Mouse (Mus musculus) heart, adult 2 months (tissue): Measurements from ENCODE around the gene Cd44. TPM values are rescaled to one million over a fixed set of nuclear protein-coding genes. Genes with fewer than 3 reads are reported as not detected.

Experiments used
- DNase-seq, 2 experiments: peaks; one replicate each; pipeline ENCODE4 v3.0.0; 2021
- H3K27ac ChIP-seq: fragments of 200-600 bp; 2 replicates; pipeline ENCODE4 v1.8.1; 2022
- H3K27me3 ChIP-seq: fragments of 200-500 bp; 2 replicates; pipeline ENCODE4 v1.6.1; 2012; ENCODE audit warnings: mild to moderate bottlenecking, low read length, inconsistent platforms, mixed read lengths; ENCODE audit not compliant: control insufficient read depth, insufficient read depth
- H3K36me3 ChIP-seq: fragments of 200-500 bp; 2 replicates; pipeline ENCODE4 v1.6.1; 2012; ENCODE audit warnings: low read length, inconsistent platforms; ENCODE audit not compliant: control insufficient read depth, insufficient read depth
- H3K4me1 ChIP-seq: fragments of 200-500 bp; 2 replicates; pipeline ENCODE4 v1.6.1; 2011; ENCODE audit warnings: low read length; ENCODE audit not compliant: control insufficient read depth, insufficient read depth
- H3K4me3 ChIP-seq: fragments of 200-600 bp; 2 replicates; pipeline ENCODE4 v1.8.1; 2022
- H3K79me2 ChIP-seq: fragments of 200-500 bp; replicated peaks from 2 replicates; pipeline ENCODE4 v1.6.1; 2012; ENCODE audit warnings: mild to moderate bottlenecking, inconsistent platforms, low read length, moderate library complexity, mixed read lengths; ENCODE audit not compliant: control insufficient read depth, insufficient read depth
- H3K9ac ChIP-seq: fragments of 200-500 bp; 2 replicates; pipeline ENCODE4 v1.6.1; 2012; ENCODE audit warnings: low read depth, mild to moderate bottlenecking, control low read depth, inconsistent platforms, low read length, mixed read lengths
- CTCF ChIP-seq: fragments of 200-600 bp; IDR thresholded peaks from 2 replicates; pipeline ENCODE4 v1.8.1; 2022; ENCODE audit warnings: antibody characterized with exemption, mild to moderate bottlenecking, moderate library complexity
- EP300 ChIP-seq: fragments of 200-500 bp; IDR thresholded peaks from 2 replicates; pipeline ENCODE4 v1.6.1; 2011; ENCODE audit warnings: low read depth, low read length, control low read depth; ENCODE audit not compliant: insufficient read depth
- POLR2A ChIP-seq: fragments of 200-500 bp; IDR thresholded peaks from 2 replicates; pipeline ENCODE4 v1.6.1; 2011; ENCODE audit warnings: mild to moderate bottlenecking, low read depth, low read length, control low read depth; ENCODE audit not compliant: insufficient read depth
- WGBS: fragments of 180-500 bp; shearing (Covaris S2); methylation state at CpG from one replicate; pipeline ENCODE4 v1.1.7; 2018; 5-methylcytosine and 5-hydroxymethylcytosine counted together
- intact Hi-C: fragments of 180-260 bp; cut with DNase I; formaldehyde crosslinking; loops from one replicate; pipeline ENCODE4 v1.15.1; 2025
- polyA plus RNA-seq: library from polyadenylated mRNA; depleted of rRNA; stranded (reverse); fragments of >200 nt; gene quantifications from 2 replicates; pipeline ENCODE4 v1.2.3, GENCODE M21; 2012; rRNA removed
- total RNA-seq, 2 experiments: library from RNA; stranded (reverse); gene quantifications; 2 replicates each; pipeline ENCODE4 v1.2.3; 2021

Cd44 gene
- total and polyA plus RNA-seq, 3 experiments, result 8.4 to 10.8 (median 9.1) TPM

DNA sequence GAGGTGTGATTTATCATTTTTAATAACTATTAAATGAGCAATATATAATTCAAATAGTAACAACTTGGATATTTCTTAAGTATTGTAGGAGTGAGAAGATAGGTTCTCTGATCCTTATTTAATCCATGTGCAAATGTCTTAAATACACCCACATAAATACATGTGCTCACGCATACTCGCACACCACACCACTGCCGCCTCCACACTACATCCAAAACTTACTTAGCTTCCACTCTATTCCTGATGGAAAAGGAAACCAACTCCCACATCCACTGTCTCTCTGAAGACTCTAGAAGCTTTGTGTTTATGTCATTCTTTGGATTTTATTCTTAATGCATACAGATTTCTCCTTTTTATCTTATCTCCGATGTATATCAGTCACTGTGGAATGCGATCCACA is 129.2 kb downstream of the Cd44 start:
- 89% methylated on average over 5 of the region's 5 CpGs for WGBS
- H3K36me3 ChIP-seq, result no peaks in the 10 kb centered on the region
- intact Hi-C loops, result no loop called here
- no peak for DNase-seq
- TF ChIP-seq EP300, result no peak
- no peak for TF ChIP-seq POLR2A
- no peaks in the 10 kb centered on the region for H3K4me1 ChIP-seq
- no peak overlapping the region for H3K4me3 ChIP-seq
- H3K27ac ChIP-seq, result no peak overlapping the region
- H3K27me3 ChIP-seq, result no peaks in the 10 kb centered on the region
- H3K9ac ChIP-seq, result no peak overlapping the region
- H3K79me2 ChIP-seq, result no peaks in the 10 kb centered on the region

DNA sequence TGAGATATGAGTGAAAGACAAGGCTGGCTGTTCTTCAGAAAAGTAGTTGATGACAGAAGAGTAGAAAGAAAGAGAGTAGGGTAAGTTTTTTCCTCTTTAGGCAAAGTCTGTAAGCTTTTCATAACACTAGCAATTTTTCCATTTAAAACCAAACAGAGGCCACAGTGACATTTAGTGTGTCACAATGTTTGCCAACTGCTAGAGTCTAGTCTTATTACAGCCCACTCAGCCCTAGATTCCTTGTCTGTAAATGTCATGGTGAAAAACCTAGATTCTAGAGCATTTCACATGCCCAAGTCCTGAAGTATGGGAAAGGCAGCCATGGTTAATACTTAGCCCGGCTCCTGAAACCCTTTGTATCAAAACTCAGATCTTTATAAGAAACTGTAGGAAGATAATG is 130.2 kb downstream of the Cd44 start:
- H3K27ac ChIP-seq, result no peak overlapping the region
- no peaks in the 10 kb centered on the region for H3K36me3 ChIP-seq
- intact Hi-C loops, result no loop called here
- H3K27me3 ChIP-seq, result no peaks in the 10 kb centered on the region
- TF ChIP-seq POLR2A (no peak), CTCF (no peak), EP300 (no peak)
- H3K79me2 ChIP-seq, result no peaks in the 10 kb centered on the region
- WGBS, result 90% methylated on average over 1 of the region's 1 CpGs
- no peaks in the 10 kb centered on the region for H3K4me1 ChIP-seq
- H3K4me3 ChIP-seq, result no peak overlapping the region
- no peak overlapping the region for H3K9ac ChIP-seq
- no peak for DNase-seq

DNA sequence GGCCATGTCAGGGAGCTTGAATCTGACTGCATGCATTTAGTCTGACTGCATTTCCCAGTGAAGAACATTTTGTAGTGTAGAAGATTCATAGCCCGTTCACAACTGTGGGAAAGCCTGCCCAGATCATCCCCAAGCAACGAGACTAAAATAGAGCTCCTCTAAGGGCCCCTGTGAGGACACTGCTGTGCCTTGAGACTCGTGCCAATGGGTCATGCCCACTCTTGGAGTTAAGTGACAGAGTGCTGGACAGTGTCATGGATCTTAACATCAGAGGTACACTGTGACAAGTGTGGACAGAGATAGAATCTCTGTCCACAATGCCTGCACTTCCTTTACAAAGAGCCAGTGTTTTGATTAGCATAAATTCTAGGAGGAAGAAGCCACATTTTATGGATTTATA is 133.2 kb downstream of the Cd44 start:
- intact Hi-C loops, result no loop called here
- Histone ChIP-seq H3K79me2 (no peaks in the 10 kb centered on the region), H3K27ac (no peak overlapping the region), H3K36me3 (no peaks in the 10 kb centered on the region; the same call in 1 of the 2 replicates), H3K9ac (no peak overlapping the region), H3K4me1 (peaks cover 4% of the 10 kb centered on the region; the same call in 1 of the 2 replicates), H3K27me3 (no peaks in the 10 kb centered on the region), H3K4me3 (no peak overlapping the region)
- TF ChIP-seq CTCF, result no peak
- no peak for TF ChIP-seq POLR2A
- no peak for TF ChIP-seq EP300
- no peak for DNase-seq
- WGBS, result 46% methylated on average over 3 of the region's 3 CpGs

DNA sequence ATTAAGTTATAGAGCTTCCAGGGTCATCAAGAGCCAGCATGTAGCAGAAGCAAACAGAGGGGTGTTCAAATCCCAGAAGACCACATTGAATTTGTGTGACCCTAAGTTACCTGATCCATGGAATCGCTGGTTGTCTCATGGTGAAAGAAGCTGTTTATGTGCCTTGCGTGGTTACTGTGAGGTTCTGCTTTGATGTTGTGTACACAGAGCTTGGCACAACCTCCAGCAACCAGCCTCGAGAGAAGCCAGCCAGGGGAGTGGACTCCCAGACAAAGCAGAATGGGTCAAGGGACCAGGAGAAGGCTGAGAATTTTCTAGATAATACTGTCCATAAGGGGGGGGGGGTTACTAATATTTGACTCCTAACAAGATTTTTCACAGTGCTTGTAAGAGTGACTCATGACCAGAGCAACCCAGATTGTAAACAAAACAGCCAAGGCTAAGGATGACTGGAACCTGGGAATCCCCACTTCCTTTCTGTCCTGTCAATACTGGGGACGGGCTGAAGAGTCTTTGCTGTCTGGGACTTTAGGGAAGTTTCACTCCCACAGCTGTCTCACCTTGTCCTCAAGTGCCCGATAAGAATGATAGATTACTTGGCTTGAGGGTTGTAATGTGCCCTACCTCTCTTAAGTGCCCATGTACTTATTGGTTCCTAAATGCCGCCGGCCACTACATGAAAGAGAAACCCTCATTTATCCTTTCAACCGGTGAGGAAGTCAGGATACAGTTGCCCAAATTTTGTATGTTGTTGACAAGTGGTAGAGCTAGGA is 136.7 kb downstream of the Cd44 start:
- intact Hi-C loops, result no loop called here
- Histone ChIP-seq H3K79me2 (no peaks in the 10 kb centered on the region), H3K9ac (no peak overlapping the region), H3K27ac (no peak overlapping the region), H3K36me3 (peaks cover 2% of the 10 kb centered on the region), H3K27me3 (no peaks in the 10 kb centered on the region), H3K4me1 (peaks cover 12% of the 10 kb centered on the region), H3K4me3 (no peak overlapping the region)
- TF ChIP-seq CTCF (no peak), POLR2A (no peak), EP300 (no peak)
- DNase-seq, result no peak
- 51% methylated on average over 8 of the region's 8 CpGs for WGBS

DNA sequence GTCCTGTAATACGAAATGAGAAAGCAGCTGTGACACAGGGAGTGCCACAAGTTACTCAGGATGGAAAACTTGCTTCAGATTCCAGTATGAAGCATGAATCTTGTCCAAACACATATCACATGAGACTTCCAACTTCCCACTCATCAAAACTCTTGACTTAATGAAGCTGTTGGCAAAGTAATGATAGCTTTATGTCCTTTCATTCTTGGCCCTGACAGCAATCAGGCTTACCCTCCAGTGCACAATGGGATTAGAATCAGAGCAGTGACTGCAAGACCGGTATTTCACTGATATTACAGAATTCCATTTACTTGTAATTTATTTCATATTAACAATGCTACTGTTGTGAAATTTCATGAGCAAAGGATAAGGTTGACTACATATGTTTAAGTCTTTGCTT is 137.5 kb downstream of the Cd44 start:
- Histone ChIP-seq H3K4me3 (no peak overlapping the region), H3K36me3 (peaks cover 2% of the 10 kb centered on the region), H3K79me2 (no peaks in the 10 kb centered on the region), H3K9ac (no peak overlapping the region), H3K27ac (no peak overlapping the region; the same call in 1 of the 2 replicates), H3K27me3 (no peaks in the 10 kb centered on the region), H3K4me1 (peaks cover 12% of the 10 kb centered on the region)
- 76% methylated on average over 2 of the region's 2 CpGs for WGBS
- intact Hi-C loops, result no loop called here
- no peak for DNase-seq
- TF ChIP-seq POLR2A (no peak), CTCF (no peak), EP300 (no peak)

DNA sequence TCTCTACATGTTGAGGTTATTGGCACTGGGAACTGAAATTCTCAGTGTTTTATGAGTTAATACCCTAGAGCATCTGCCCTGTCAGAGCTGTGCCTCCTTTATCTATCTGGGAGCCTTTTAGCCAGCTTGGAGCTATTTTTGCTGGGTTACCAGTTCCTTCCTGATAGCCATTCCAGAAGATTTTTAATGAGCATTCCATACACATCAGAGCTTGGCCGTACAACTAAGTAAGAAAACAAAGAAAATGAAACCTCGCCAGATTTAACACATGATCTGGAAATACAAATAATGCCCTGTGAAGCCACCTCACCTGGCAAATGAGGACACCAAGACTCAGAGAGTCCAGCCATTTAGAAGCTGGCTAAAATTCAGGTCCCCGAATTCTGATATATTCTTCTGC is 138.3 kb downstream of the Cd44 start:
- Histone ChIP-seq H3K9ac (no peak overlapping the region), H3K4me1 (peaks cover 12% of the 10 kb centered on the region), H3K4me3 (no peak overlapping the region), H3K36me3 (peaks cover 2% of the 10 kb centered on the region), H3K27ac (peak overlapping the region; percentile 54), H3K79me2 (no peaks in the 10 kb centered on the region), H3K27me3 (no peaks in the 10 kb centered on the region)
- DNase-seq, result no peak
- intact Hi-C loops, result no loop called here
- no peak for TF ChIP-seq POLR2A
- no peak for TF ChIP-seq CTCF
- no peak for TF ChIP-seq EP300
- 53% methylated on average over 3 of the region's 3 CpGs for WGBS

Other genes with a start within 250 kb of the Cd44 start
- under 1 TPM; 0.29 to 0.50 TPM for gene Slc1a2, start 243.0 kb downstream of the Cd44 start, total RNA-seq
- 0.12 and 0.76 TPM in 2 replicates for gene Slc1a2, start 243.0 kb downstream of the Cd44 start, polyA plus RNA-seq
- gene Pdhx, start 171.8 kb upstream of the Cd44 start, total RNA-seq, result 100 to 1,000 TPM; 147 to 162 TPM
- gene Pdhx, start 171.8 kb upstream of the Cd44 start, polyA plus RNA-seq, result 102 and 124 TPM in 2 replicates
- 10 to 100 TPM; 62.5 to 74.7 TPM for gene Apip, start 172.0 kb upstream of the Cd44 start, total RNA-seq
- gene Apip, start 172.0 kb upstream of the Cd44 start, polyA plus RNA-seq, result 44.2 and 65.5 TPM in 2 replicates